Mouse (Mus musculus) stomach, postnatal 0 days (tissue): ENCODE measurements around the gene Ifrd2.

Source experiments
- CTCF ChIP-seq: IDR thresholded peaks from 2 replicates; pipeline ENCODE4 v1.5.1; 2016; ENCODE audit warnings: antibody characterized with exemption, low read depth, mild to moderate bottlenecking, moderate library complexity
- EP300 ChIP-seq: optimal IDR thresholded peaks from 2 replicates; pipeline ENCODE3; 2016; ENCODE audit warnings: antibody characterized with exemption

- no peak for TF ChIP-seq CTCF
- no peak for TF ChIP-seq EP300
These were observed 37.5 kb downstream of the Ifrd2 start for GRCm38 (mm10) chr9:107624951-107625350.
